Mouse (Mus musculus) ES-E14 (cell line): ENCODE results near the gene Ddx21. TPM values are rescaled to one million over a fixed set of nuclear protein-coding genes. Genes with fewer than 3 reads are reported as not detected.
A peak's percentile ranks its signal among the peaks of the same experiment; 100 is the strongest.
"Not testable (repeated sequence)": the region's sequence is repeated elsewhere in the genome, so short reads cannot be mapped to it uniquely, and the experiment has no call there.

ENCODE experiments used
- DNase-seq: peaks from one replicate; pipeline ENCODE4 v3.0.0-alpha.2; 2013; ENCODE audit warnings: low read depth, low spot score
- H3K27ac ChIP-seq: 2 replicates; pipeline ENCODE4 v1.5.1; 2012; ENCODE audit warnings: low read depth, mild to moderate bottlenecking, low read length, moderate library complexity, mixed read lengths; ENCODE audit not compliant: poor library complexity, insufficient read depth, severe bottlenecking
- H3K36me3 ChIP-seq: 2 replicates; pipeline ENCODE4 v1.6.1; 2012; ENCODE audit warnings: mild to moderate bottlenecking, low read length, moderate library complexity, mixed read lengths; ENCODE audit not compliant: control insufficient read depth, poor library complexity, insufficient read depth, severe bottlenecking
- H3K4me1 ChIP-seq, 2 experiments: fragments of 150-350 bp in 1 of 2; sonication (generic) in 1 of 2; 2 replicates each; pipeline ENCODE4 v1.6.1; 2012; ENCODE audit warnings: low read length in 2 of 2, mild to moderate bottlenecking in 1 of 2, mixed read lengths in 1 of 2; ENCODE audit not compliant: control insufficient read depth in 2 of 2, insufficient read depth in 2 of 2, poor library complexity in 1 of 2
- H3K4me3 ChIP-seq, 2 experiments: fragments of 150-350 bp in 1 of 2; sonication (generic) in 1 of 2; 2 replicates each; pipeline ENCODE4 v1.5.1; 2012; ENCODE audit warnings: low read length in 2 of 2, low read depth in 1 of 2, mild to moderate bottlenecking in 1 of 2, mixed read lengths in 1 of 2; ENCODE audit not compliant: insufficient read depth in 1 of 2, poor library complexity in 1 of 2, severe bottlenecking in 1 of 2
- H3K9ac ChIP-seq: 2 replicates; pipeline ENCODE4 v1.6.1; 2012; ENCODE audit warnings: low read depth, mild to moderate bottlenecking, low read length, mixed read lengths; ENCODE audit not compliant: poor library complexity, insufficient read depth, severe bottlenecking
- H3K9me3 ChIP-seq: fragments of 150-350 bp; sonication (generic); 2 replicates; pipeline ENCODE4 v1.6.1; 2012; ENCODE audit warnings: low read depth, mild to moderate bottlenecking, low read length; ENCODE audit not compliant: control insufficient read depth, insufficient read depth
- CHD2 ChIP-seq: IDR thresholded peaks from 2 replicates; pipeline ENCODE4 v1.6.1; 2014; ENCODE audit warnings: mild to moderate bottlenecking, low read depth, low read length, inconsistent platforms
- HCFC1 ChIP-seq: IDR thresholded peaks from 2 replicates; pipeline ENCODE4 v1.6.1; 2012; ENCODE audit warnings: low read length, inconsistent platforms, borderline replicate concordance; ENCODE audit not compliant: insufficient read depth
- MAFK ChIP-seq: IDR thresholded peaks from 2 replicates; pipeline ENCODE4 v1.6.1; 2014; ENCODE audit warnings: mild to moderate bottlenecking, low read depth, low read length, inconsistent platforms; ENCODE audit not compliant: insufficient read depth
- ZC3H11A ChIP-seq: IDR thresholded peaks from 2 replicates; pipeline ENCODE4 v1.6.1; 2012; ENCODE audit warnings: low read depth, mild to moderate bottlenecking, inconsistent platforms, low read length, borderline replicate concordance
- ZNF384 ChIP-seq: IDR thresholded peaks from 2 replicates; pipeline ENCODE4 v1.6.1; 2012; ENCODE audit warnings: low read depth, low read length, inconsistent platforms
- in situ Hi-C, 2 experiments: fragments of 600-800 bp; cut with MboI; formaldehyde crosslinking; loops; one replicate each; pipeline ENCODE4 v1.15.1; 2025; ENCODE audit warnings: low sequenced_read_pairs in 2 of 2, inconsistent platforms in 1 of 2; ENCODE audit not compliant: unreplicated experiment in 2 of 2
- total RNA-seq: library from RNA; depleted of rRNA; stranded (reverse); fragments of 300-350 nt; gene quantifications from 2 replicates; pipeline ENCODE4 v1.2.3, GENCODE M21; 2012

The Ddx21 gene
- total RNA-seq, 1 experiment: 185 TPM

GRCm38 (mm10) chr10:62599311-62599710, 2.8 kb downstream of the Ddx21 start:
- H3K36me3 ChIP-seq: peaks cover 34% of the 10 kb centered on the region
- H3K9ac ChIP-seq, H3K4me3 ChIP-seq, H3K27ac ChIP-seq, in situ Hi-C loops, H3K4me1 ChIP-seq, H3K9me3 ChIP-seq, DNase-seq: not testable (repeated sequence)
- TF ChIP-seq ZNF384: peak; percentile 87

- H3K9me3 ChIP-seq: no peaks in the 10 kb centered on the region
- H3K27ac ChIP-seq: no peak overlapping the region
- H3K4me3 ChIP-seq: no peak overlapping the region
- TF ChIP-seq ZC3H11A (no peak), HCFC1 (no peak), CHD2 (no peak), MAFK (no peak), ZNF384 (no peak)
- in situ Hi-C loops: no loop called here
- DNase-seq: no peak
- peaks cover 0 to 2% of the 10 kb centered on the region in 2 experiments; a peak in 2 of 4 replicates for H3K4me1 ChIP-seq
- no peak overlapping the region for H3K9ac ChIP-seq
- peaks cover 73% of the 10 kb centered on the region for H3K36me3 ChIP-seq
Observed at GRCm38 (mm10) chr10:62592496-62592895, 9.6 kb downstream of the Ddx21 start.

- no peaks in the 10 kb centered on the region; a peak in 1 of 4 replicates for H3K4me1 ChIP-seq
- TF ChIP-seq CHD2 (no peak), ZNF384 (no peak), HCFC1 (no peak), ZC3H11A (no peak), MAFK (no peak)
- H3K27ac ChIP-seq: no peak overlapping the region
- no peak overlapping the region for H3K9ac ChIP-seq
- in situ Hi-C loops: no loop called here
- peak; percentile 93 for DNase-seq
- peaks cover 75% of the 10 kb centered on the region for H3K36me3 ChIP-seq
- H3K4me3 ChIP-seq: no peak overlapping the region
- H3K9me3 ChIP-seq: no peaks in the 10 kb centered on the region
Observed at GRCm38 (mm10) chr10:62590200-62590599, 11.9 kb downstream of the Ddx21 start.

- H3K36me3 ChIP-seq: peaks cover 77% of the 10 kb centered on the region
- H3K9me3 ChIP-seq: no peaks in the 10 kb centered on the region
- H3K27ac ChIP-seq: no peak overlapping the region
- no peak for TF ChIP-seq ZNF384
- no peak for TF ChIP-seq MAFK
- no peak for TF ChIP-seq CHD2
- TF ChIP-seq HCFC1: no peak
- no peak for TF ChIP-seq ZC3H11A
- no peaks in the 10 kb centered on the region; a peak in 1 of 4 replicates for H3K4me1 ChIP-seq
- no peak overlapping the region for H3K4me3 ChIP-seq
- no peak for DNase-seq
- no peak overlapping the region for H3K9ac ChIP-seq
- in situ Hi-C loops: loop anchor here in 1 of 2 experiments (10.0 kb wide), 1 partner anchor 186 kb away; no protein-coding TSS in a partner anchor
Observed at GRCm38 (mm10) chr10:62588616-62589015, 13.5 kb downstream of the Ddx21 start.

- H3K9ac ChIP-seq: no peak overlapping the region
- H3K4me1 ChIP-seq: no peaks in the 10 kb centered on the region
- no peak for DNase-seq
- no peaks in the 10 kb centered on the region for H3K9me3 ChIP-seq
- TF ChIP-seq ZNF384 (no peak), HCFC1 (no peak), MAFK (no peak), ZC3H11A (no peak), CHD2 (no peak)
- no peak overlapping the region for H3K27ac ChIP-seq
- peaks cover 58% of the 10 kb centered on the region for H3K36me3 ChIP-seq
- in situ Hi-C loops: loop anchor here in 1 of 2 experiments (10.0 kb wide), 1 partner anchor 192 kb away; no protein-coding TSS in a partner anchor
- no peak overlapping the region for H3K4me3 ChIP-seq
Observed at GRCm38 (mm10) chr10:62583245-62583644, 18.8 kb downstream of the Ddx21 start.
